Mouse (Mus musculus) left cerebral cortex, adult 2 months (tissue): ENCODE data around the gene Olfr524. TPM values are rescaled to one million over a fixed set of nuclear protein-coding genes. Genes with fewer than 3 reads are reported as not detected.

Experiments
- DNase-seq, 2 experiments: peaks; one replicate each; pipeline ENCODE4 v3.0.0; 2021 to 2022; ENCODE audit warnings: low spot score in 2 of 2, mixed read lengths in 1 of 2; ENCODE audit errors: extremely low spot score in 1 of 2
- H3K27ac ChIP-seq: fragments of 200-600 bp; 2 replicates; pipeline ENCODE4 v1.8.1; 2022
- H3K4me3 ChIP-seq: fragments of 200-600 bp; 2 replicates; pipeline ENCODE4 v1.8.1; 2022
- CTCF ChIP-seq: fragments of 200-600 bp; IDR thresholded peaks from 2 replicates; pipeline ENCODE4 v1.8.1; 2022; ENCODE audit warnings: antibody characterized with exemption, mild to moderate bottlenecking, moderate library complexity
- intact Hi-C: fragments of 180-260 bp; cut with DNase I; formaldehyde crosslinking; loops from one replicate; pipeline ENCODE4 v1.15.1; 2025
- long read RNA-seq, 2 experiments: library from polyadenylated mRNA; stranded (forward); transcript quantifications; one replicate each; pipeline ENCODE4 v2.0.0; 2021; ENCODE audit warnings: borderline mapping rate in 2 of 2
- total RNA-seq, 2 experiments: library from RNA; stranded (reverse); gene quantifications; 2 replicates each; pipeline ENCODE4 v1.2.3; 2021

The Olfr524 gene
- not detected for total RNA-seq
- long read RNA-seq, experiment 1, partial matches to known transcripts = 0 of 1 reads
- long read RNA-seq, experiment 1, other reads (novel, unspliced or antisense) = 1 of 1 reads
- long read RNA-seq, experiment 2 = 0 reads

- TF ChIP-seq CTCF = no peak
- Histone ChIP-seq H3K4me3 (no peak within 1 kb of the TSS), H3K27ac (no peak within 1 kb of the TSS)
- intact Hi-C loops = no loop called here
- no peak for DNase-seq
Measured at GRCm38 (mm10) chr7:140205864-140206263, at the start of gene Olfr524. Olfr524 (minus strand) TSS chr7:140205964.

DNA sequence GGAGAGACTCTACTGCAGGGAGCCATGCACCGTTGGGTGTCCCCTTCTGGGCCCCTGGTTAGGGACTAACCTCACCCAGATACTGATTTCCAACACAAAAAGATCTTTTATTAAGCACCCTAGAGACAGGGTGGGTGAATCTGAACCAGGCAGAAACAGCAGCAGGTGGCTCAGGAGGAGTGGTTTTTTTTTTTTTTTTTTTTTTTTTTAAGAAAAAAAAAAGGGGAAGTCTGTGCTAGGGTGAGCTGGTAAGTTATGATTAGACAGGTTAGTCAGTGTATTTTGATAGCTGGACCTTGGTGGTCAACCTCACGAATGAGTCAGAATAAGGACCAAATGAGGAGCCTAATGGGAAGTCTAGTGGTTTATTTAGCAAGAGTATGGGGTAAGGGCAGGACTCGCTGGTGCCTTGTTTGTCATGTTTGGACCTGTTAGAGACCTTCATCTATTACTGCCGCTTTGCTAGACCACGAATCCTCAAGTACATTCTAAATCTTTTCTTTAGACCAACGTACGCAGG, 48.1 kb upstream of the Olfr524 start:
- DNase-seq = no peak
- TF ChIP-seq CTCF = no peak
- no peak overlapping the region for H3K27ac ChIP-seq
- intact Hi-C loops = no loop called here
- no peak overlapping the region for H3K4me3 ChIP-seq

GRCm38 (mm10) chr7:140247216-140247615, 41.5 kb upstream of the Olfr524 start, which contains the start of gene 5830411N06Rik:
5830411N06Rik (plus strand) TSS chr7:140247284.
- intact Hi-C loops = no loop called here
- DNase-seq = no peak

DNA sequence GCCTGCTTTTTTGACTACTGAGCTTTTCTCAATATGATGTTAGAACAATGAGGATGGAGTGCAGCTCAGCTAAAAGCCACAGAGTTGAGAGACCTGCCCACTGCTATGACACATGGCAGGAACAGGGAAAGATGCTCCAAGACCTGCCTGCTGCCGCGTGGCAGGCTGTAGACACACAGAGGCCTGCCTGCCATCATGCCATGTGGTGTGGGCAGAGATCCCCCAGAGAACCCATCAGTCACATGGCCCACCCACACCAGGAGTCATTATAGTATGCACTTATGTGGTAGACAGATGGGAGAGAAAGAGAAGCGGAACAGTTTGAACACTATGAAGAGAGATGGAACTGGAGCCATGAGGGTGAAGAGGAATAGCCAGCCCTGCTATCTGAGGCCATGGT, 27.9 kb upstream of the Olfr524 start:
- no peak for TF ChIP-seq CTCF
- DNase-seq = no peak
- Histone ChIP-seq H3K27ac (no peak overlapping the region), H3K4me3 (no peak overlapping the region)
- intact Hi-C loops = no loop called here

More at GRCm38 (mm10) chr7:140247216-140247615, 41.5 kb upstream of the Olfr524 start, which contains the start of gene 5830411N06Rik:
- Histone ChIP-seq H3K27ac (no peak within 1 kb of the TSS), H3K4me3 (no peak within 1 kb of the TSS)
- no peak for TF ChIP-seq CTCF

DNA sequence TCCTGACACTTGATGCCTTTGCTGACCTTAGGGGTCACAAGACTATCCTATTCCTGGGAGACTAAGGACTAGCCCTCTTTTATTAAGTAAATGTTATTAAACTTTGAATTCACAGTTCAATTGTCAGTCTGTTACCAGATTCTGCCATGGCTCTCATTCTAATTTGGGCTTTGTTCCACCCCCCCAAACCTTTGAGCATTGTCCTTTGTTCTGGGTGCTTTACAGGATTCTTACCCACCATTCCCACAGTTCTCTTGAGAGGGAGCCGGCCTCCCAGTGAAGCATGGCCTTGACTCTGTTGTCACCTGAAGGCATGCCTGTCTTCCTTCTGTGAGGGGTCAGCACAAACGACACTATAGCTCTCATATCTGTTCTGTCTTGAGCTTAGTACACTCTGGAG, 25.3 kb upstream of the Olfr524 start:
- no peak overlapping the region for H3K27ac ChIP-seq
- TF ChIP-seq CTCF = no peak
- DNase-seq = no peak
- intact Hi-C loops = no loop called here
- no peak overlapping the region for H3K4me3 ChIP-seq

- H3K27ac ChIP-seq = no peak overlapping the region
- no peak for DNase-seq
- TF ChIP-seq CTCF = no peak
- intact Hi-C loops = no loop called here
- no peak overlapping the region for H3K4me3 ChIP-seq
Measured at GRCm38 (mm10) chr7:140228476-140228875, 22.7 kb upstream of the Olfr524 start.

- H3K27ac ChIP-seq = no peak overlapping the region
Measured at GRCm38 (mm10) chr7:140224209-140224608, 18.4 kb upstream of the Olfr524 start.

GRCm38 (mm10) chr7:140220375-140220774, 14.6 kb upstream of the Olfr524 start:
- intact Hi-C loops = no loop called here
- Histone ChIP-seq H3K4me3 (no peak overlapping the region), H3K27ac (no peak overlapping the region)
- no peak for DNase-seq
- no peak for TF ChIP-seq CTCF

More at GRCm38 (mm10) chr7:140224209-140224608, 18.4 kb upstream of the Olfr524 start:
- TF ChIP-seq CTCF = no peak
- intact Hi-C loops = no loop called here
- no peak for DNase-seq
- H3K4me3 ChIP-seq = no peak overlapping the region

- DNase-seq = no peak
- Histone ChIP-seq H3K27ac (no peak overlapping the region), H3K4me3 (no peak overlapping the region)
- intact Hi-C loops = no loop called here
- no peak for TF ChIP-seq CTCF
Measured at GRCm38 (mm10) chr7:140219268-140219667, 13.5 kb upstream of the Olfr524 start.

DNA sequence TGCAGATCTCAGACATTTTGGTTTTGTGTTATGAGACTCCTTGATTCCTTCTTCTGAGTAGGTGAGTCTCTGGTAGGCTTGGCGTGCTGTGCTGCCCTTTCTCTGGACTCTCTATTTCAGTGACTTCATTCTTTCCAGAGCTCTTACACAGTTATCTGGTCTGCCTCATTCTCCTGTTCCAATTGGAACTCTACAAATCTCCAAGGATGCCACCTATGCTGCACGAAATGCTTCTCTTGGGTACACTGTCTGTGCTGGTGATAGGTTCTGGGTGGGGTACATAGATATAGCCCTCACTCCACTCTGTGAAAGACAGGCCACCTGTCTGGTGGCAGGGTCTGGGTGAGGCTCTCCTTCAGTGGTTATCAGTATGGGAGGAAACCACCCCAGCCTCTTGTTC, 12.2 kb upstream of the Olfr524 start, which contains the start of gene Cd163l1:
Gene Cd163l1 (plus strand): TSS at position 301 of the 400 bp plus-strand sequence.
- intact Hi-C loops = no loop called here
- TF ChIP-seq CTCF = no peak
- Histone ChIP-seq H3K4me3 (no peak within 1 kb of the TSS), H3K27ac (no peak within 1 kb of the TSS)
- no peak for DNase-seq

DNA sequence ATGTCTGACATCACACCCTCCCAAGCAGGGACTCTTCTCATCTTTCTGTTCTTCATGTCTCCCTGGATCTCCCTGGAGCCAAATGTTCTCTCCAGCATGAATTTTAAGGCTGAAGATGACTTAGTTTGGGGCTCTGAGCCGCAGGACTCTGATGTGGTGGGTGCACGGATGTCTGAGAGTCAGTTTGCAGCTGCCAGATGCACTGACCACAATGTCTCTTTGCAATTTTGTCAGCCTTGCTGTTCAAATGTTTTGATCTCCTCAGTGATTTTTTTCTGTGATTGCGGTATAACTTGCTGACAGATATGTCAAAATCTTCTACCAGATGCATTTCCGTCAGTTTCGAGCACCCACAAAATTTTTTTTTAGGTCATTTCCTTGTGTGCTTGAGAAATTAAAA, 8.1 kb upstream of the Olfr524 start:
- no peak for TF ChIP-seq CTCF
- no peak overlapping the region for H3K4me3 ChIP-seq

GRCm38 (mm10) chr7:140208677-140209076, 2.9 kb upstream of the Olfr524 start:
- DNase-seq = no peak
- H3K27ac ChIP-seq = no peak overlapping the region

More for the DNA sequence above, 8.1 kb upstream of the Olfr524 start:
- no peak for DNase-seq
- H3K27ac ChIP-seq = no peak overlapping the region
- intact Hi-C loops = no loop called here

GRCm38 (mm10) chr7:140208153-140208552, 2.4 kb upstream of the Olfr524 start:
- Histone ChIP-seq H3K27ac (no peak overlapping the region), H3K4me3 (no peak overlapping the region)
- DNase-seq = no peak
- intact Hi-C loops = no loop called here
- TF ChIP-seq CTCF = no peak

More at GRCm38 (mm10) chr7:140208677-140209076, 2.9 kb upstream of the Olfr524 start:
- no peak overlapping the region for H3K4me3 ChIP-seq
- intact Hi-C loops = no loop called here
- TF ChIP-seq CTCF = no peak
